Mouse (Mus musculus): ENCODE results near the gene Cyp2d34.

- TF ChIP-seq EP300 (IDR thresholded peaks at IDR 0.05; ENCODE audit: insufficient read depth, low read depth, low read length) (no peak), POLR2A (IDR thresholded peaks at IDR 0.05; ENCODE audit: insufficient read depth, low read depth, low read length) (no peak)
Measured at GRCm38 (mm10) chr15:82620531-82621202, at the start of gene Cyp2d34.
